Mouse (Mus musculus): ENCODE data around the gene Tbcd.
A peak's percentile ranks its signal among the peaks of the same experiment; 100 is the strongest.

The Tbcd gene

DNA sequence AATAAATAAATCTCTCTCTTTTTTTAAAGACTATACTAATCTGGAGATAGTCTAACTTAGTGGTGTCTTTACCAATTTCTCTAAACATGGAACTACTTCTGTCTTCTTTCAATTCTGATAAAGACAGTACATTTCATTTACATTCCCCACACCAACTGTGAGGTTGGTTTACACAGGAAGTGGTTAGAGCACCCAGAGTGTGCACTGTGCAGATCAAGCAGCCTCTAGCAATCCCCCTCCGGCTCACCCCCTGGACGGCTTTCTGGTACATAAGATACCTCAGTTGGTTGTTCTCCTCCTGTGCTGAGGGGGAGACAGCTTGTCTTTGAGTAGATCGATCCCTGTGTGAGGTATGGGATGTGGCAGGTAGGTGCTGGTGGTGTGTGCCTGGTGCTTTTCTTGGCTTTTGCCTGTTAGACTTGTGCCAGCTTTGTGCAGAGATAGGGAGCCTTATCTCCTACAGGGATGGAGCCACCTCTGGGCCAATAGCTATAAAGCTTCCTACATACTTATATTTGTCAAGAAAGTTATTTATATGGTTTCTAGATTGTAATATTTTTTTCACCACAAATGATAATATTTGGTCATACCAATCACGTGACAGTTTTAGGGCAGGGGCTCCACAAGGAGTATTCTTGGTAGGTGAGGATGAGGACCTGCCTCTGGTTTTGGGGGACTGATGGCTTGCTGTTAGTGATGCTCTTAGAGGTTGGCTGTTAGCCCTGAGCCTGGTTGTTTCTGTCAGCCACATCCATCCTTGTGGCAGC is 108.0 kb downstream of the Tbcd start:
- no peak for DNase-seq (ENCODE audit: extremely low read depth, insufficient read length, low spot score)

DNA sequence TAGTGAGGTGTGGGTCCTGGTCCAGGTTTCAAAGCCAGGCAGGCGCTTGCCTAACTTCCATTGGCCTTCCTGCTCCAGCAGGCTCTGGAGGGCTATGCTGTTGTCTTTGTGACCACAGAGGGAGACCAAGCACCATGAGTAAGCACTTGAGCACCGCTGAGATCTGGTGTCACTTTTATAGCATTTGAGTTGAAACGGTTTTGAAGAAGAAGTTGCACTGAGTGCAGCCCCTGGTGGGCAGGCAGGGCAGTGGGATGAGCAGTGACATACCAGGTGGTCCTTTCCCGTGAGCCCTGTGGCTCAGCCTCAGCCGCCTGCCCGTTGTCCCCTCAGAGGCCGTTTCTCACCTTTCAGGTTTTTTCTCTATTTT is 108.5 kb downstream of the Tbcd start:
- DNase-seq (ENCODE audit: extremely low read depth, insufficient read length, low spot score) = no peak

DNA sequence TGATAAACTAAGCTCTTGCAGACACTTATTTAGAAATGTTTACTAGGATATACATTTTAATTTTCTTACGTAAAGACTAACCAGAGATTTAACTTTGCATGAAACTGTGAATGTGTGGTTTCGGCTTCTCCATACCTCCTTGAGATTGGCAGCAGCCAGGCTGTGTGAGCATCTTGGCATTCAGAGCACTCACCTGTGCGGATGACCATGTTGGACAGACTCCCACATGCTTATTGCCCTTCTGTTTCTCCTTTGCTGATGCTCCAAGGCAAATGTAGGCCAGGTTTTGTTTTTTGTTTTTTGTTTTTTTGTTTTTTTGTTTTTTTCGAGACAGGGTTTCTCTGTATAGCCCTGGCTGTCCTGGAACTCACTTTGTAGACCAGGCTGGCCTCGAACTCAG is 111.6 kb downstream of the Tbcd start:
- no peak for DNase-seq (ENCODE audit: extremely low read depth, insufficient read length, low spot score)

DNA sequence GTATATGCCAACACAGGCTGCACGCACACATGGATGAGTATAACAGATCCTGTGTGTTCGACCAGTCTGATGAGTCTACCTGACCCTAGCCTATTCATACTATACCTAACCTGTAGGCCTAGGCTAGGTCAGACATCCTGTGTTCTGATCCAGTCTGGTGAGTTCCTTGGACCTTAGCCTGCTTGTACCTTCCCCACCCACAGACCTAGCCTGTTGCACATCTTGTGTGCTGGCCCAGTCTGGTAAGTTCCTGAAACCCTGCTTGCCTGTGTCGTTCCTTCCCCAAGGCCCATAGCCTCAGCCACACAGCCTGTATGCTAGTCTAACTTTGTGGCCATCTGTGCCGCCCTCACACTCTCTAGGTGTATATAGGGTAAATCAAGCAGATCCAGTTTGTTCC is 112.5 kb downstream of the Tbcd start:
- DNase-seq (ENCODE audit: extremely low read depth, insufficient read length, low spot score) = no peak

DNA sequence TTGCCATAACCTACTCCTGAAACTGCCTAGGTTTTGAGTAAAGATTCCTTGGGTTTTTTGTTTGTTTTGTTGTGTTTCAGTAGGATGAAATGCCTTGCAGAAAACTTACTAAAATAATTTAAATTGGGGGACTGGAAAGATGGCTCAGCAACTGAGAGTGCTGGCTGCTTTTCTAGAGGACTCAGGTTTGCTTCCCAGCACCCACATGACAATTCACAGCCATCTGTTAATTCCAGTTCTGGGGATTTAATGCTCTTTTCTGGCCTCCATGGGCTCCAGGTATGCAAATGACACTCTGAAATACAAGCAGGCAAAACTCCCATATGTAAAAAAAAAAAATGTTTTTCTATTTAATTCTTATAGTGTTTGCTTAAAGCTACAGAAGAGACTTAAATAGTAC is 130.1 kb downstream of the Tbcd start:
- no peak for DNase-seq (ENCODE audit: extremely low read depth, insufficient read length, low spot score)

DNA sequence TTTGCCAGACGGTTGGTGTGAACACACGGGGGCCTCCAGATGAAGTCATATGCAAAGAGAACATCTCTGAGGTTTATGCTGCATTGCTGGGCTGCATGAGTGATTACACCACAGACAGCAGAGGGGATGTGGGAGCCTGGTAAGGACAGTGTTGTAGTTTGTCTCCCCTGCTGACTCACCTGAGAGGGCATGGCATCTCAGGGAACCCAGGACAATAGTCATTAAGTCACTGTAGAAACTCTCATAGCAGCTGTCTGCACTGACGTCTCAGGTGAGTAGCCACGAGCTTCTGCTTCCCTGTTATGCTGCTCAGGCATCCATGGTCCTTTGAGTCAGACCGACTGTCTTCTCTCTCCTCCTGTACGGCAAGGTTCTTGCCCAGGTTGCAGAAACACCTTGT is 145.5 kb downstream of the Tbcd start:
- DNase-seq (ENCODE audit: extremely low read depth, insufficient read length, low spot score) = no peak

DNA sequence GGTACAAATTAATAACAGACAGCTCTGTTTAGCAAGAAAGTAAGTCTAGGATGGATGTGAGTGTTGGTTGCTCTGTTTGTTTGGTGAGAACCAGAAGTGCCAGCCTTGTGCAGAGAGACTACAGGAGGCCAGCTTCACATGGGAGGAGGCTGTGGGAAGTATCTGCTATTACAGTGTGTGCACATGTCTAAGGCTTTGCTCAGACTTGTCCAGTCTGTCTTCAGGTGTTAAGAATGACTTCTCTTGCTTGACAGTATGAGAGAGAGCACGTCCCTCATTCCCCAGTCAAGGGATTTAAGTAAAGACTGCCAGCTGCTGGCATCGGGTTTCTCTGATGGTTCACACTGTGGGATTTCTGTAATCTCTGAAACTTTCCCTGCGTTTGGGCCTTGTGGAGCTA is 149.7 kb downstream of the Tbcd start:
- DNase-seq (ENCODE audit: extremely low read depth, insufficient read length, low spot score) = no peak

DNA sequence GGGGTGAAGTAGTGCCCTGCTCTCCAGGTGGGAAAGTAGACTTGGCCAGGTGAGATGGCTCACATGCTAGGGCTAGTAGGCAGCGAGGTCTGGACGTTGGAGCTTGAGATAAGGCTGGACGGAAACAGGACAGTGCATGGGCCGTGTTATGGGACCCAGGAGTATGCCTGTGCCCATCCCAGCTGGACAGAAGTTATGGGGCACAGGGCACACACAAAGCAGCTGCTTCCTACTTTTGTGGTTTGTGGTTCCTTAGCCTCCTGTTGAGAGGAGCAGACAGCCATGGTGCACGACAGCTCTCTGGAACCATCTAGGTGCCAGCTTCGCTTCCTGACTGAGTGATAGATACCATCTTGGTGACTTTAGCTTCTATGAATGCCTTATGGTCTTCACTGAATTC is 153.9 kb downstream of the Tbcd start:
- no peak for DNase-seq (ENCODE audit: extremely low read depth, insufficient read length, low spot score)

DNA sequence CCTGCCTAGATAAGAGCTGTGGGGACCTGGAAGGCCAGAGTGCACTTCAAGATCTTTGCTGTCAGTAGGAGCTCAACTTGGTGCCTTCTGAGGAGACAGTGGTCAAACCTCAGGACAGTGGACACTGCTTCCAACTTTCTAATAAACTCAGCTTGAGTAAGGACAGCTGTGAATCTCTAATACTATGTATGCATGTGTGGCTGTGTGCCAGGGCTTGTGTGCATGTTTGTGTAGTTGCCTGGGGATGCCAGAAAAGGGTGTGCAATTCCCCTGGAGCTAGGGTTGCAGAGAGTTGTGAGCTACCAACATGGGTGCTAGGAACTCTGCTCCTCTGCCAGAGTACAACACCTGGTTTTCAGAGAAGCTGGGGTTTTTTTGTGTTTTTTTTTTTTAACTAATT is 159.2 kb downstream of the Tbcd start:
- no peak for DNase-seq (ENCODE audit: extremely low read depth, insufficient read length, low spot score)

DNA sequence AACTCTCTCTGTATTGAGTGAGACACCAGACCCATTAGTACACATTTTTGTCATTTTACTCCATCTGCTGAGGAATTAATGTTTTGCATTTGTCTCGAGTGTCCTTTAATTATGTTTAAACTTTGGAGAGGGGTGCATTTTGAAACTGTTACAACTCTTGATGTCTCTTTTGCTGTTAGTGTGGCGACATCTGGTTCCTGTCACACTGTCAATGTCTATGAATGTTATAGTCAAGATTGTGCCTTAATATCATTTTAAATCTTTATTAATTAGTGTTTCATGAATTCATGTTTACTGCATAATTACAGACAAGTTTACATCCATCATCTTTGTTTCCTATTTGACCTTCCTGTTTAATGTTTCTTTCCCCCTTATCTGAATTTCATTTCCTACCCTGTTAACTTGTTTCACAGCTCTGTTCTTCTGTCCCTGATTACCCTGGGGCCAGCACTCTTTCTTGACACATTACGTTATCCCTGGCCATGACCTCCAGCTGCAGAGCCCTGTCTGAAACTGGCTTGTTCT is 164.3 kb downstream of the Tbcd start:
- DNase-seq (ENCODE audit: extremely low read depth, insufficient read length, low spot score) = no peak

DNA sequence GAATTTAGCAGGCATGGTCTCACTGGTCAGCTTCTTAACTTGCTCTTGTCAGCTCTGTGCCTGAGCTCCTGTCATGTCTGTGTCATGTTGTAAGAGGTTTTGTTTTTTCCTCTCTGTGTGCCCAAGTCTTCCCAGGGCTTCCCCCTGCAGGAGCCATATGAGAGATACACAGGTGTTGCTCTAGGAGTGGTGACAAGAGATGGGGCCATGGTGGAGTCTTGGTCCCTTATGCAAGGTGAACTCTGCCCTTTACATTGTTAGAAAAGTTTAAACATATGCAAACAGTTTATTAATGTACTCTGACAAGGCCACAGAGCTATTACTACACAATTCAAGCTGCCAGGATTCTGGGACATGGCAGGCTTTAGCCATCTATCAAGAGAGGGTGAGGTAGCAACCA is 164.8 kb downstream of the Tbcd start:
- DNase-seq (ENCODE audit: extremely low read depth, insufficient read length, low spot score) = no peak

DNA sequence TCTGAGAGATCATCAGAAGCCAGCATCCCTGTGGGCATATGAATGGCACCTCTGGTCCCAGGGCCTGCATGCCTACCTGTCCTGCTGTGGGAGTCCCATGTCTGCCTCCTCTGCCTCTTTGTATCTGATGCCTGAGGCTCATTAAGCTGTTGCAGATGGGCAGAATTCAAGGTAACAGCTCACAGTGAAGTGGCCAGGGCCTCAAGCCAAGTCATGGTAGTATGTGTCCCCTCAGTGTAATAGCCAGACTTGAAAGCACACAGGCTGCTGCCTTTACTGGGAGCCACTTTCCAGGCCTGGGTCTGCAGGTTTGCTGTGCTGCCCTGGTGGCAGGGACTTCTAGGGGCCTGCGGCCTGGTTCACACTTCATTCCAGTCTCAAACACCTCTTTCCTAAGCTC is 165.6 kb downstream of the Tbcd start:
- no peak for DNase-seq (ENCODE audit: extremely low read depth, insufficient read length, low spot score)

DNA sequence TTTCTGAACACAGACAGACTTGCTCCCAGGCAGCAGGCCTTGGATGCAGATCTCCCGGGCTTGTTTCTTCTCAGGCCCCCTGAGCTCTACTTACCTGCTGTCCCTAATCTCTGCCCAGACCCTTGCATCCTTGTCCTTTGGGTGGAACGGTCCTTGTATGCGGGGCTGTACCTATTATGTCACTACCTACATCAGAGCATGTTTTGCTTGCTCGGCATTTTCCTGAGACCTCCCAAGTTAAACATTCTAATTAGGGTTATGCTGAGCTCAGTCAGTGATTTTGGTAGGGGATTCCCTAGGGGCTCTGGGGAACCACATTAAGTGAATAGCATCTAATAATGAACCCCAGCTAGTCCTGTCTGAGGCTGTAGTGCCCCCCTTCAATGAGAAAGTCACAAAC is 173.3 kb downstream of the Tbcd start:
- no peak for DNase-seq (ENCODE audit: extremely low read depth, insufficient read length, low spot score)

DNA sequence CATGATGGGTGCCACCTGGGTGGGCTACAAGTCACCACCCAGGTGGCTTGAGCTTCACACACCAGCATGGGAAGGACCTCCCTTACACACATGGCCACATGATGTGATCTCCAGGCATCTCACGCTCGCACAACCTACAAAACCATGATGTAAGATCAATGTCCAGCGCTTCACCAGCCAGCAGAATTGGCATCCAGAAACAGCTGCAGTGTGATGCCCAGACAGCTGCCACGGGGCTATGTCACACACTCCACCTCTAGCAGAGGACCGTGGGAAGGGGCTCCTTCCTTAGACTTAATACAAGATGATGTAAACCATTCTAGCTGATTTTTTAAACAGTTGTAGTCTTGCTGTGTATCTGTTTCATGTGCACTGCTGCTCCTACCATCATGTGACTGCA is 175.8 kb downstream of the Tbcd start:
- no peak for DNase-seq (ENCODE audit: extremely low read depth, insufficient read length, low spot score)

DNA sequence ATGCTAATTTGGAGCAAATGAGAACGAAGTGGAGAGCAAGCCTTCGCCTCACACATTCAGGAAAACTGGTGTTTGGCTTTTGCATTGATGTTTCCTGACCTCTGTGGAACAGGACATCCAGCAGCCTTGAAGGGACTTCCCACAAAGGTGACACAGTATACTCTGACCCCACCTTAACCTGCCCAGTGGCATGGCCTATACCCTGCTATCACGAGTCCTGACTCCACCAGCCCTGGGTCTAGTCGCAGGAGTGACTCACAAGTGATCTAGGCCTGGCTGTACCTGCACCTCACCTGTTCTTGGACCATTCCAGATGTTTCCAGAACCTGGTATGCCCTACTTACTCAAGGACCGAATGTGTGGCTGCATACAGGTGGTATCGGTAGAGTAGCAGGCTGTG is 177.8 kb downstream of the Tbcd start:
- no peak for DNase-seq (ENCODE audit: extremely low read depth, insufficient read length, low spot score)

DNA sequence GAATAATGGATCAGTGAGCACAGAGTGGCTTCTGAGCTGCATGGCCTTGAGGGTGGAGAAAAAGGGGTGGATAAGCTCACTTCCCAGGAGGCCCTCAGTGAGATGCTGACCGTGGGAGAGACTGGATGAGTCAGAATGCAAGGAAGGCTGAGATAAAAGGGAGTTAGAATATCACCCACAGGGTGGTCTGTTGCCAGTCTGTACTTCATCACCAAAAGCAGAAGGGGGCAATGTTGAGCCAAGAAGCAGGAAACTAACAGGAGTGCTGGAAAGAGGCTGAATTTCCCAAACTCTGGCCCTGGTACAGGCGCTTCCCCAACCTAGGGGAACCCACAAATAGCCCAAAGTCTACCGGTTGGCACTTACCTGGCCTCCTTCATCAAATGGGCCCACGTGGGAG is 178.7 kb downstream of the Tbcd start:
- peak; percentile 32 for DNase-seq (ENCODE audit: extremely low read depth, insufficient read length, low spot score)

DNA sequence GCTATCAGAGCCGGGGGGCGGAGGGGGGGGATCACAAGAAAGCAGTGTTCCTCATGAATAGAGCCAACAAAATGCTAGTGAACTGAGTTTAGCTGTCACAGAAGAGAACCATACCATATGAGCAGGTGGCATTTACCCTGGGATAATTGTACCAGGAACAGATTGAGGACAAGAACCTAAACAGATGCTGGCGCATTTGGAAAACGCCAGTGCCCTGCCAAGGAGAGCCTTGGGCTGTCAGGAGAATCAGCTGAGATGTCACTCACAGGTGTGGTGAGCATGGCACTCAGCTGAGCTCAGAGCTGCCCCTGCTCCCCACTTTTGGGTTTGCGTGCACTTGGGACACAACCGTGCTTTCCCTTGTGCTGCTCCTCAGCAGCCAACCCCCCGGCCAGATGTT is 179.7 kb downstream of the Tbcd start:
- DNase-seq (ENCODE audit: extremely low read depth, insufficient read length, low spot score) = no peak

DNA sequence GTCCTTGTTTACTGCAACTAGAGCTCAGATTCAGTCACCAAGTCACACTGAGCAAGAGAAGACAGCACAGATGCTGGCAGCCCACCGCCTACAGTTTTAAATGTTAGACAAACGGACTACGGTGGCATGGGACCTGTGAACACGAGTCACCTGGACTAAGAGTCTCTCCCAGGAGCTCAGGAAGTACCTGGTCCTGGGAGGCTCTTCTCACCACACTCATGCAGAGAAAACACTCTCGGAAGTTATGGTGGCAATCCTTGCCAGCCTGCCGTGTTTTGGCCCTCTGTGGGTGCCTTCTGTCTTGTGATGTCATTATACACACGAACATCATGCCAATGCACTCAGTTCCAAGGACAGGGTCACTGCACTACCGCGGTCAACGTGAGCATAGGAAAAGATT is 184.9 kb downstream of the Tbcd start:
- DNase-seq (ENCODE audit: extremely low read depth, insufficient read length, low spot score) = no peak

DNA sequence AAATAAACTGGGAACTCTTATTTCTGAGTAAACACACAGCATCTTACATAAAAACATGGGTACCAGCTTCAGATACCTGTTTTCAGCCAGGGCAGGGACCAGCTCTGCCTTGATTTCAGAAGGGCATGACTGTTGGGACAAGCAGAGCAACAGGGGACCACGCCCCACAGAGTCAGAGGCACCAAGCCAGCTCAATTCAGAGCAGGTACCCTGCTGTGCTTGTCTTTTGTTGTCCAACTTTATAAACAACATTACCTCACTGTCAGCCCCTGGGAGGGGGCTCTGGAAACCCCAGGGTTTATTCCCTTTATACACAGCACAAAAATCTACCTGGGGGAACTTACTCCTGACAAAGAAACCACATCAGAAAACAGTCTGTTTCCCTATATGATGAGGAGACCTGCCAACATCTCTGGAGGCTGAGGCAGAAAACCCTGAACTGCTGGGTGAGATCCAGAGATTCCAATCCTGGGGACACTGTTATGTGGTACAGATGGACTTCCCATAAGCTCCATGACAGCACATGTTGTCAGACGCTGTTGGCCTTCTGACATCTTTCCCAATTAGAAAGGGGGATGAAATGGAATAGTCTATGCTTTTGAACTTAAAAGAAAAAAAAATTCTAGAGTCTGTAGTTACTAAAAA is 189.9 kb downstream of the Tbcd start:
- DNase-seq (ENCODE audit: extremely low read depth, insufficient read length, low spot score) = no peak

DNA sequence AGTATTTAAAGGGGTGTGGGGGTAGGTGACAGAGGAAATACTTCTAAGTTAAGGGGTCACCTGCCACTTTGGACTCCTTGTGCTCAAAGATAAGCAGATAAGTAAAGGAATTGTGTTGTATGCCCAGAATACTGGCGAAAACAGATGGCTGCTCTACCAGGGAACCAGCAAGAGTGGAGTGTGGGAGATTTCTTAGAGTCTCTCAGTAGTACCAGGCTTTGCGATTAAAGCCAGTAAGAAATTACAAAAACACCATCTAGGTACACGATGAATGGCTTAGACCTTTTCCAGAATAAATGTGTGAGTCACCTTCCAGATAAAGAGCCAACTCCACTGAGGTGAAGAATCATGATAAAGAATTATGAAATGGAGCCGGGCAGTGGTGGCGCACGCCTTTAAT is 193.6 kb downstream of the Tbcd start:
- no peak for DNase-seq (ENCODE audit: extremely low read depth, insufficient read length, low spot score)

DNA sequence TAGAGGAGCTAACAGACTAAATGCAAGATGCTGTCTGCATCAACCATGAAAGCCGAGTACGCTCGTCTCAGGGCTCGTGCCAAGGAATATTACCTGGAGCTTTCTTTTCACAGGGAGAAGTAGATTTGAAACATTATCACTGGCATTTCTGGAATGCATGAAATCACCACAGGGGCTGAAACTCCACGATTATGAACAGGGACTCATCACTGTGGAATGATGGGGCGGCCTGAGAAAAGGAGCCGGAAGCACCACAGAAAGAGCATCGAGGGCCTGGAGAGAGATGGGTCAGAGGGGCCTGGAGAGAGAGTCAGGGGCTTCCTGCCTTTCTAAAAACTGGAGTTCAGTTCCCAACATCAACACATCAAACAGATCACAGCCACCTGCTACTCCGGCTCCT is 195.6 kb downstream of the Tbcd start:
- DNase-seq (ENCODE audit: extremely low read depth, insufficient read length, low spot score) = peak; percentile 64

DNA sequence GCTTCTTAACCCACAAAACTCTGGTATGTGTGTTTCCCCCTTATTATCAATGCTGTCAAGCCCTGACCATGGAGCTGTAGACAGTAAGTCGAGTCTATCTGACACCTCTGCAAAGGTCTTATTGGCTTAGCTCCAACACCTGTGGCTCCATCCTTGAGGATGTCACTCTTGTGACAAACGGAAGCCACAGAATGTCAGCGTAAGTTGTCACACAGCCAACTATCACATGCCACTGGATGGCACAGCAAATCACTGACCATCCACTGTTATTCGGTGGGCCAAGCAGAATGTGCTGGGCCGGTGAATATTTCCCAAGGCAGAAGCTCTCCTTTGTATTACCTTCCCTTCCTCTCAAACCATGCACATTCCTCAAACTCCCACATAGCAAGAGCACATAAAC is 196.4 kb downstream of the Tbcd start:
- DNase-seq (ENCODE audit: extremely low read depth, insufficient read length, low spot score) = no peak

DNA sequence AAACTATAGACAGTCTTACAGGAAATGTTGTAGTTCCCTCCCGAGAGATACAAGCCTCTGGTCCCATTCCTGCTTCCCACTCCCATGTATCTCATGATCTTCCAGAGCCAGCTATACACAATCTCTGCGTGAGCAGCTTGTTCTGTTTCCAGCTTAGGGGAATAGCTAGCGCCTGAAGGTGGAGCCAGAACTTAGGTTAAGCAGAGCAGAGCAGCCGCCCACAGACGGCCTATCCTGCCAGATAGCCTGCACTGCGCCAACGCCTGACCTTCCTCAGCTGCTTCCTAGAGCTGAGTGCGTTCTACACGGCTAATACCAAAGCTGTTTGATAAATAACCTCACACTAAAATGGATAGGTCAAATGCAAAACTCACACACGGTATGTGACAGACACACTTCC is 198.2 kb downstream of the Tbcd start:
- no peak for DNase-seq (ENCODE audit: extremely low read depth, insufficient read length, low spot score)
